Mouse (Mus musculus) inflammation-experienced regulatory T-cells, adult 6 months (primary cell): ENCODE data around the gene Fam24b. TPM values are rescaled to one million over a fixed set of nuclear protein-coding genes. Genes with fewer than 3 reads are reported as not detected.

Experiments used
- polyA plus RNA-seq, 3 experiments: library from polyadenylated mRNA; unstranded; fragments of 100-300 nt; shearing (Covaris generic); gene quantifications; one replicate each; pipeline ENCODE4 v1.2.1; 2017

Gene Fam24b
- polyA plus RNA-seq, 3 experiments from 2014 or later, result not detected

Other genes starting within 250 kb of the Fam24b start
- not detected for gene 4933402N03Rik, start 183.2 kb downstream of the Fam24b start, polyA plus RNA-seq
- gene 5430419D17Rik, start 155.1 kb downstream of the Fam24b start, polyA plus RNA-seq, result not detected
- not detected for gene Cuzd1, start 7.2 kb downstream of the Fam24b start, polyA plus RNA-seq
- gene Fam24a, start 4.3 kb upstream of the Fam24b start, polyA plus RNA-seq, result not detected
- 10 to 100 TPM; 21.7 to 26.3 (median 23.0) TPM for gene 2310057M21Rik, start 33.2 kb upstream of the Fam24b start, polyA plus RNA-seq
- gene Pstk, start 41.6 kb upstream of the Fam24b start, polyA plus RNA-seq, result 10 to 100 TPM; 39.3 to 44.7 (median 44.3) TPM
- gene Ikzf5, start 81.0 kb upstream of the Fam24b start, polyA plus RNA-seq, result 10 to 100 TPM; 29.4 to 39.5 (median 34.0) TPM
- 10 to 100 TPM; 27.1 to 66.2 (median 49.5) TPM for gene Acadsb, start 81.1 kb upstream of the Fam24b start, polyA plus RNA-seq
- not detected for gene Hmx3, start 213.4 kb upstream of the Fam24b start, polyA plus RNA-seq
- gene Hmx2, start 219.3 kb upstream of the Fam24b start, polyA plus RNA-seq, result not detected
- 100 to 1,000 TPM; 179 to 242 (median 181) TPM for gene Bub3, start 230.7 kb upstream of the Fam24b start, polyA plus RNA-seq